Mouse (Mus musculus) frontal cortex, adult 2 months (tissue): ENCODE measurements around the gene Gnb3. TPM values are rescaled to one million over a fixed set of nuclear protein-coding genes. Genes with fewer than 3 reads are reported as not detected.
A peak's percentile ranks its signal among the peaks of the same experiment; 100 is the strongest.

ENCODE experiments used
- DNase-seq, 2 experiments: peaks; one replicate each; pipeline ENCODE4 v3.0.0; 2022; ENCODE audit warnings: low spot score in 1 of 2; ENCODE audit errors: extremely low spot score in 1 of 2
- polyA plus RNA-seq: library from polyadenylated mRNA; depleted of rRNA; stranded (reverse); fragments of >200 nt; gene quantifications from 2 replicates; pipeline ENCODE4 v1.2.3, GENCODE M21; 2012; rRNA removed

Gene Gnb3
- 0.50 and 0.53 TPM in 2 replicates for polyA plus RNA-seq

DNA sequence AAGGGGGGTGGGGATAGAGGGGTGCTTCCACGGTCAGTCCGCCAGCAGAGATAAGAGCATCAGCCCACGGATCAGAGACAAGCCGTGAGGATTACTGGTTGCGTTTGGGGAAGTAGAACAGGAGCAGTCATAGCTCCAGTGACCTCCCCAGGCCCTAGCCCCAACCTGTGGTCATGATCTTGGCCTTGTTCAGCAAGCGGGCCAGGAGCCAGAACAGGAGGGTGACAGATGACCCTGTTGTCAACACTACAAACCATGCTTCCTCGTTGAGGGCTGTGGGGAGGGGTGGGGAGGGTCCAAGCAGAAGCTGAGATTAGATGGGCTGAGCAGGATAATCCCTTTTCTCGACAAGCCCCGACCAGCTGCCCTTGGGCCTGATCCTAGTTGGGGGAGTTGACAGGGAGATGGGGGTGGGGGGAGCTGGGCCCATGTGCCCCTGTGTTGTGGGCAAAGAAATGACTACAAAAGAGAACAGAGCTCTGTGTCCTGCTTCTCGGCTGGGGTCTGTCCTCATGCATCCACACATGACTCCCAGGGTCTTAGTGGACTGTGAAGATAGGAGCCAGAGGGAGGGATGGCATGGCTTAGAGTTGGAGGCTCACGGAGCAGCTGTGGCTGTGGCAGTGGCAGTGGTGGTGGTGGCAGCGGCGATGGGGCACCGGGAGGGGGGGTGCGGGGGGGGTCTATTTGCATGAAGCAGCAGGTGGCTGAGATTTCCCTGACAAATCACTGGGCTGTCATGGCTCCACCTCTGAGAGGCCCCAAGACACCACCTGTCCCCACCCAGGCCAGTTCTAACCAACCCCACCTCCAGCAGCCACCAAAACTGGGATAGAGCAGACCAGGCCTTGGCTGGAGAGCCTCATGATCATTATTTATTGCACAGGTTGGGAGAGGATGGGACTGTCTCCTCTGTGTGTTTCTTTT is at the start of gene Gnb3:
Gene Gnb3, minus strand, starts transcription at position 35 of the 927 bp plus-strand sequence.
- no peak for DNase-seq

GRCm38 (mm10) chr6:124888555-124889125 is 48.6 kb upstream of the Gnb3 start:
- DNase-seq: no peak

GRCm38 (mm10) chr6:124887986-124888385 is 47.9 kb upstream of the Gnb3 start, which contains the start of gene Cd4:
TSS of gene Cd4 (minus strand) at chr6:124888221.
- DNase-seq: no peak

DNA sequence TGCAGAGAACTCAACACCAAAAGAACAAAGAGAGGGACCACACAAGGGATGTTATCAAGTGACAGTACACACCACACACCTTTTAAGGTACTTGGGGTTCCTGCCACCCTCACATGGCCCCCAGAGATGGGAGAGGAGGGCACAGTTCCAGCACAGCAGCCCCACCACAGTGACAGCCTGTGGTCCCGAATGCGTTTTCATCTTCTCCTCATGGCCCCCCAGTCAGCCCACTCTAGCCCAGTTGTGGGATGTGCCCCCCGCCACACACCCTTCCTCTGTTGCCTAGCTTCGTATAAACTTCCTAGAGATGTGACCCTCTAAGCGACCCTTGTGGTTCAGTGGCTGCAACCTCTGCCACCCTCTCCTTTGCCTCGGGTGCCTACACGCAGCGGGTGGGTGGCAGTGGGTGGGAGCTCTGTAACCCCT is 45.9 kb upstream of the Gnb3 start:
- no peak for DNase-seq

GRCm38 (mm10) chr6:124884714-124885500 is 44.8 kb upstream of the Gnb3 start:
- no peak for DNase-seq

- DNase-seq: no peak
These were observed 43.3 kb upstream of the Gnb3 start for GRCm38 (mm10) chr6:124883351-124883750.

- DNase-seq: no peak
These were observed 41.7 kb upstream of the Gnb3 start for GRCm38 (mm10) chr6:124881821-124882220.

DNA sequence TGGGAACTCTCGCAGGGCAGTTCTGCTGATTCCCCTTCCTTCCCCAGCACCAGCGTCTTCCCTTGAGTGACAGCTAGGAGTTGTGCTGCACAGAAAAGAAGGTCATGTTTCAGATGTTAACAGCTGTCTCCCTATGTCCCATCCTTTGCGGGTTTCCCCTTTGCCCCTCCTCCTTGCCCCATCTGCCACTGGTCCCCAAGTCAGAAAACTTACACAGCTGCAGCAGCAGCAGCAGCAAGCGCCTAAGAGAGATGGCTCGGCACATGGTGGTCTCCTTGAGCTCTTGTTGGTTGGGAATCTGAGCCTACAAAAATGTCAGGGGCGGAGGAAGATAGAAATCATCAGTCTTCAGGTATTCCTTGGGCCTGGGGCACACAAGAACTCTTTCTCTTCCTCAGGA is 39.3 kb upstream of the Gnb3 start:
- DNase-seq: no peak

- no peak for DNase-seq
These were observed 34.3 kb upstream of the Gnb3 start for GRCm38 (mm10) chr6:124874348-124874747.

DNA sequence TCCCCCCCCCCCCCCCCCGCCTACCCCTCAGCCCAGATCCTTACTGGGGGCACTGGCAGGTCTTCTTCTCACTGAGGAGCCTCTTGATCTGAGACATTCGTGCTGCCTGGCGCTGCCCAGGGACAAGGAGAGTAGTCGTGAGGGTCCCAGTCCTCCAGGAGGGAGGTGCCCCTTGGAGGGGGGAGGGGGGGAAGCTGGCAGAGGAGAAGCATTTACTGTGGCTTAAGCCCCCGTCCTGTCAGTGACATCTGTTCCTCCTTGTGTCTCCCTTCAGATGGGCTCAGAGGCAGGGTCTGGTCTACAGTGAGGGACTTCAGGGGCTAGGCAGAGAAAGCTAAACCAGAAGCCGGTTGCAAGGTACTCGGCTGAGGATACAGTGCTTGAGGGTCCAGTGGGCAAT is 26.5 kb upstream of the Gnb3 start:
- no peak for DNase-seq

DNA sequence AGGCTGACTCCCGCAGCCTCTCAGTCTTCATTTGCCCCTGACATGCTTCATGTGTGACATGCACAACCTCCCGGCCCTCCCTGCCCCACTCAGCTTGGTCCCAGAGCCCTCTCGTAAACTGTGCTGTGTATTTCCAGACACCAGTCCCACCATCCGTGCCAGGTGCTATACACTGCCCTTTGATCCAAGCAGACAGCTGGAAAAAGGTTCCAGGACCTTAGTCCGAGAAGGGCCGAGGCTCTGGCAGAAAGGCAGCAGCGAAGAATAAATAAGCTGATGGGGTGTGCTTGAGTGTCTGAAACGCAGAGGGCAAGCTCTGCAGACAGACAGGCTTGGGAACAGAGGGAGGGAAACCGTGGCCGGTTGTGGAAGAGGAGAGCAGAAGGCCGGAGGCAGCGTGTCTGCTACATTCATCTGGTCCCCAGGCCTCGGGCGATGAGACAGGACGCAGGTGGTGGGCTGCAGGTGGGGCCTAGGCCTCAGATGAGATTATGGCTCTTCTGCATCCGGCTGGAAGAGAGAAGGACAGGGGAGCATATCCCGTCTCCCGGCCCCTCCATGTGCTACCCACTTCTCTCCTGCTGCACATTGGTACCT is 25.8 kb upstream of the Gnb3 start:
- DNase-seq: no peak

DNA sequence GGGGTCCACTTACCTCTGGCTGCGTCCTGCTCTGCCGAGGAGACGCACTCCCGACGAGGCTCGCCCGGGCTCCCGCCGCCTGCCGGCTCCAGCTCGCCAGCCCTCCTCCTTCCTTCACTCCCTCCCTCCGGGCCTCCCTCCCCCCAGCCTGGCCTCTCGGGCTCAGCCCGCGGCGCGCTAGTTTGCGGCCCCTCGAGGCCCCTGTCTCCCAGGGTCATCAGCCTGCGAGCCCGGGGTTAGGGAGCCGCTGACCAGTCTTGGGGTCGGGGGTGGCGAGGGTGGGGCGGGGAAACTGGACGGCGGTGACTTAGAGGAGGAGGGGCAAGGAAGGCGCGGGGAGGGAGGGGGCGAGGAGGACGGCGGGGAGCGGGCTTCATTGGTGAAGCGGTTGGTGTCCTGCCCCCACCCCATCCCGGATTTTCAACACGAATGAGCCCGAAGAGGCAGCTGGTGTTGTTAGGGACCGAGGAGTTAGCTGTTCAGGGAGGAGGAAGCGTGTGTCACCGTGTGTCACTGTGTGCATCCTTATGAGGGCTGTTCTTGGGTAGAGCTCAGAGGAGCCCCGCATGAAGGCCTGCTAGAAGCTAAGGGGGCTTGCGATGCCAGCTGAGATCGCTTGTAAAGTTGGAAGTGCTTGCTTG is 23.7 kb upstream of the Gnb3 start, which contains the start of gene Gpr162:
Gene Gpr162, minus strand, starts transcription at position 326 of the 641 bp plus-strand sequence.
- DNase-seq: peak in 1 of 2 experiments; percentile 80

DNA sequence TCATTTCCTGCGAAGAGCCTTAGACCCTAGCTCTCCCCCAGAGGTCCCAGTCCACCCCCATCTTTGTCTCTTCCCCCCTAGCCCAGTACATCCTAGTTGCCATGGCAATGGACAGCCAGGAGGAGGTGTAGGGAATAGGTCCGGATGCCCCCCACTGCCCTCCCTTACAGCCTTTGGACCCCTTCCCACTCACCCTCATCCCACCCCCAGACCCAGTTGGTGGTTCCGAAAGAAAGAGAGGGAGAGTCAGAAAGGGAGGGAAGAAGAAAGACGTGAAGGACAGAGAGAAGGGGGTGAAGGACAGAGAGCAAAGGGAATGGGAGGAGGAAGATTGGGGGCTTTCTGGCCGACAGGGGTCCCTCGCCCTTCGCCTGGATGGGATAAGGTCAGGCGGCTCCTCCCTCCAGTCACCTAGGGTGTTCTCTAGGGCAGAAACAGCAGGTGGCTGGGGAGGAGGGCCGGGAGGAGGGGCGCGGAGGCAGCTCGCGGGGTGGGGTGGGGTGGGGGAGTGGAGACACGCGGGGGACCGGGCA is 23.1 kb upstream of the Gnb3 start:
- DNase-seq: no peak

DNA sequence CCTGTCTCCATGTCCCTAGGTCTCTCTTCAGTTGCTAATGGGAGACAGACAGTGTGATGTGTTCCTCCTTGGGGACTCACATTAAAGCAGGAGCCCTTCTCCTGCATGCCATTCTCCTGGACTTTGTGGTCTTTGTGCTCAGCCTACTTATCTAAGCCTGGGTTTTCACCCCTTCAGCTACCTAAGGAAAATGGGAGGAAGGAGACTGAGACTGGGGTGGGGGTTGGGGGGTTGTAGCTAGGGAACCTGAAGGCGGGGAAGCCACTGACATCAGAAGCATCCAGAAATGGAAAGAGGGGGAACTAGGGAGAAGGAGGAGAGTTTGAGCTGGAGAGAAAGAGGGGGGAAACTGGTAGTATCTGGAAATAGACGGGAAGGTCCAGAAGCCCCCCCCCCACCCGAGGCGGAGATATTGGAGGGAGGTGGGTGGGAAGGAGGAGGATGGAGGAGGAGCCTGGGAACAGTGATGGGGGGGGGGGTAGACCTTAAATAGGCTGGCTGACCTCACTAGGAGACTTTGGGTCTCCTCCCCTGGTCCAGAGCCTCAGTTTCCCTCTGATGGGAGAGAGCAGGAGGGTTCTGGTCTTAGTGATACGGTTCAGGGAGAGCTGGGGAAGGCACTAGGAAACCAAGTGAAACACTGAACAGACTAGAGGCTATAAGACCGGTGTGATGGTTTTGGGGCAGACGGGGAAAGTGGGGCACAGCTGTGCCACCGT is 22.5 kb upstream of the Gnb3 start:
- DNase-seq: peak in 1 of 2 experiments; percentile 65

DNA sequence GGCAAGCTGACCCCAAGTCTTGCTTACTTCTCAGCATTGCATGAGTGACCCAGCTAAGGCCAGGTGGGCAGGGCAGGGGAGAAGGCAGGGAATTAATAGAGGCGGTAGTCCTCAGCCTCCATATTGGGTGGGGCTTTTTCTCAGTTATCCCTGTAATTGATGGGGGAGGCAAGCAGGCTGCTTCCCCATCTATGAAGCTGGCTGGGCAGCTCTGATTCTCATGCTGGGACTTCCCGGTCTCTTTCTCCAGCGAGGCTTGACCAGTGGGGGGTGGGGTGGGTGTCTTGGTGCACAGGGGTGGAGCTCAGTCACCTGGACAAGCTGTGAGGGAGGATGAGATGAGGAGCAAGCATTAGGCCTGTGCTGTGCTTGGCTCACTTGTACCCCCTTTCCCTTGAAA is 21.7 kb upstream of the Gnb3 start:
- no peak for DNase-seq

- DNase-seq: no peak
These were observed 21.2 kb upstream of the Gnb3 start for GRCm38 (mm10) chr6:124861266-124861665.

DNA sequence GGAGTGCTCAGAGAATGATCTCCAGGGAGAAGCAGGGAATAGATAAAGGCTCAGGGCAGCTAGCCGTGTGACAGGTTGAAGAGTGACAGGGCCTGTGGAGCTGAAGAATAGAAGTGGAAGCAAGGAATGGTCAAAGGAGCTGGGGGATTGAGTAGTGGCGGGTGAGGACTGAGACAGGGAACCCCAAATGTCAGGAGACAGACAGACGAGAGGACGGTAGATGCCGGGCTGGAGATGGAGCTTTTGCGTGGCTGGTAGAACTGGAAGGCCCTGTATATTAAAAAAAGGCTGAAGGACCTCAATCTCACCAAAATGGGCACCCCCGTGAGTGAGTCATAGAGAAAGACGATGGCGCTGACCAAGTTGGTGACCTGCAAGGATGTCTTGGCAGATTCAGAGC is 20.4 kb upstream of the Gnb3 start:
- no peak for DNase-seq

DNA sequence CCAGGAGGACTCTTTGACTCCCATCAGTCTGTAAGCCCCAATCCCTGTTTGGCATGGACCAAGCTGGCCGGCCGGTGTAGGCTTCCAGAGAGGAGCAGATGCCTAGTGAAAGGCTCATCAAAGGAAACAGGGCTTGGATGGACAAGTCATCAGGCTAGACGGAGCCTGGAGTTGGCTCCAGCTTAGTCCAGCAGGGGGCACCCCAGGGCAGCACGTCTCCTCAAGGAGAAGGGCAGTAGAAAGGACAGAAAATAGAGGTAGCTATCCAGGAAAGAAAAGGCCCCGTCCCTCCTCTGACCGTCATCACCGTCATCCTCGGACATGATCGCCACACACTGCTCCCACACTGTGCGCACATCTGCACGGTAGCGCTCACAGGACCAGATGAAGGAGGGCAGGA is 19.6 kb upstream of the Gnb3 start:
- DNase-seq: peak; percentile 79 to 94
